Mouse (Mus musculus) limb, embryonic 12.5 days (tissue): Measurements from ENCODE around the gene E2f1. TPM values are rescaled to one million over a fixed set of nuclear protein-coding genes. Genes with fewer than 3 reads are reported as not detected.

Source experiments
- ATAC-seq: fragments of 200-750 bp; cut with Nextera tagmentation; 2 replicates; pipeline ENCODE4 v1.8.0; 2017; ENCODE audit warnings: low read depth, moderate TSS enrichment; ENCODE audit not compliant: insufficient number of reproducible peaks, insufficient read depth, low FRiP score, low TSS enrichment
- H3K27ac ChIP-seq: fragments of 300-500 bp; sonication (generic); 2 replicates; pipeline ENCODE4 v1.5.1; 2016; ENCODE audit warnings: mild to moderate bottlenecking, moderate library complexity
- H3K27me3 ChIP-seq: fragments of 300-500 bp; sonication (generic); 2 replicates; pipeline ENCODE4 v1.6.1; 2016; ENCODE audit warnings: mild to moderate bottlenecking, moderate library complexity
- H3K36me3 ChIP-seq: fragments of 300-500 bp; sonication (generic); 2 replicates; pipeline ENCODE4 v1.6.1; 2016; ENCODE audit warnings: mild to moderate bottlenecking, moderate library complexity
- H3K4me1 ChIP-seq: fragments of 300-500 bp; sonication (generic); replicated peaks from 2 replicates; pipeline ENCODE4 v1.6.1; 2016
- H3K4me2 ChIP-seq: fragments of 300-500 bp; sonication (generic); 2 replicates; pipeline ENCODE4 v1.6.1; 2016; ENCODE audit warnings: mild to moderate bottlenecking, moderate library complexity
- H3K4me3 ChIP-seq: fragments of 300-500 bp; sonication (generic); replicated peaks from 2 replicates; pipeline ENCODE4 v1.5.1; 2016; ENCODE audit warnings: mild to moderate bottlenecking
- H3K9ac ChIP-seq: fragments of 300-500 bp; sonication (generic); replicated peaks from 2 replicates; pipeline ENCODE4 v1.6.1; 2016; ENCODE audit warnings: mild to moderate bottlenecking, moderate library complexity
- H3K9me3 ChIP-seq: fragments of 300-500 bp; sonication (generic); 2 replicates; pipeline ENCODE4 v1.6.1; 2016; ENCODE audit warnings: mild to moderate bottlenecking, moderate library complexity
- WGBS: fragments of 180-500 bp; shearing (Covaris S2); methylation state at CpG from one replicate; pipeline ENCODE4 v1.1.7; 2016; 5-methylcytosine and 5-hydroxymethylcytosine counted together
- polyA plus RNA-seq: library from polyadenylated mRNA; unstranded; fragments of >200 nt; fragmentation: Nextera tagmentation; extraction: Ambion mirVana; gene quantifications from 2 replicates; pipeline ENCODE4 v1.2.1, GENCODE M21; 2016

E2f1 gene
- polyA plus RNA-seq, 1 experiment from 2014 or later = 25.5 TPM

GRCm38 (mm10) chr2:154551476-154551875, 18.2 kb downstream of the E2f1 start, which contains the start of gene Actl10:
Actl10 (plus strand) TSS chr2:154551776.
- H3K36me3 ChIP-seq = no peaks in the 10 kb centered on the region
- H3K4me2 ChIP-seq = peak within 1 kb of the TSS; percentile 51
- H3K9me3 ChIP-seq = no peaks in the 10 kb centered on the region
- no peak within 1 kb of the TSS for H3K27ac ChIP-seq
- H3K9ac ChIP-seq = peak within 1 kb of the TSS; percentile 32
- peak within 1 kb of the TSS; percentile 20 for H3K4me3 ChIP-seq
- peaks cover 45% of the 10 kb centered on the region for H3K27me3 ChIP-seq
- ATAC-seq = no peak
- WGBS = 71% methylated on average over 4 of the region's 4 CpGs
- peaks cover 21% of the 10 kb centered on the region for H3K4me1 ChIP-seq

- Histone ChIP-seq H3K36me3 (no peaks in the 10 kb centered on the region), H3K27me3 (peaks cover 45% of the 10 kb centered on the region), H3K9ac (no peak overlapping the region), H3K9me3 (no peaks in the 10 kb centered on the region), H3K27ac (no peak overlapping the region), H3K4me3 (no peak overlapping the region), H3K4me2 (no peak overlapping the region), H3K4me1 (peaks cover 21% of the 10 kb centered on the region)
- 70% methylated on average over 2 of the region's 2 CpGs for WGBS
- ATAC-seq = no peak
These were observed 18.8 kb downstream of the E2f1 start for GRCm38 (mm10) chr2:154550937-154551336.

- no peak overlapping the region for H3K27ac ChIP-seq
- H3K4me3 ChIP-seq = peak overlapping the region; percentile 49
- WGBS = 15% methylated on average over 20 of the region's 20 CpGs
These were observed 19.9 kb downstream of the E2f1 start for GRCm38 (mm10) chr2:154549886-154550189.

GRCm38 (mm10) chr2:154549127-154549885, 20.4 kb downstream of the E2f1 start:
- peaks cover 21% of the 10 kb centered on the region for H3K4me1 ChIP-seq
- H3K9ac ChIP-seq = peak overlapping the region; percentile 64
- peaks cover 45% of the 10 kb centered on the region for H3K27me3 ChIP-seq
- WGBS = 3% methylated on average over 47 of the region's 48 CpGs
- ATAC-seq = peak; percentile 66
- H3K36me3 ChIP-seq = no peaks in the 10 kb centered on the region
- peak overlapping the region; percentile 49 for H3K4me3 ChIP-seq
- H3K27ac ChIP-seq = no peak overlapping the region
- H3K4me2 ChIP-seq = peak overlapping the region; percentile 88
- no peaks in the 10 kb centered on the region for H3K9me3 ChIP-seq

More at GRCm38 (mm10) chr2:154549886-154550189, 19.9 kb downstream of the E2f1 start:
- peaks cover 21% of the 10 kb centered on the region for H3K4me1 ChIP-seq
- peak overlapping the region; percentile 88 for H3K4me2 ChIP-seq
- no peak for ATAC-seq
- H3K9me3 ChIP-seq = no peaks in the 10 kb centered on the region
- H3K9ac ChIP-seq = peak overlapping the region; percentile 64; the same call in 1 of the 2 replicates
- H3K27me3 ChIP-seq = peaks cover 45% of the 10 kb centered on the region
- H3K36me3 ChIP-seq = no peaks in the 10 kb centered on the region

- 46% methylated on average over 3 of the region's 3 CpGs for WGBS
- Histone ChIP-seq H3K9me3 (no peaks in the 10 kb centered on the region), H3K27me3 (peaks cover 40% of the 10 kb centered on the region), H3K9ac (no peak overlapping the region), H3K4me1 (peaks cover 21% of the 10 kb centered on the region), H3K4me2 (peak overlapping the region; percentile 88), H3K4me3 (no peak overlapping the region), H3K36me3 (no peaks in the 10 kb centered on the region), H3K27ac (no peak overlapping the region)
- ATAC-seq = no peak
These were observed 21.0 kb downstream of the E2f1 start for GRCm38 (mm10) chr2:154548688-154549087.

GRCm38 (mm10) chr2:154546711-154547110, 23.0 kb downstream of the E2f1 start, which contains the start of gene 1700003F12Rik:
1700003F12Rik (plus strand) TSS chr2:154547085.
- peaks cover 26% of the 10 kb centered on the region for H3K27me3 ChIP-seq
- H3K36me3 ChIP-seq = no peaks in the 10 kb centered on the region
- WGBS = 93% methylated on average over 10 of the region's 10 CpGs
- ATAC-seq = no peak
- H3K4me1 ChIP-seq = peaks cover 10% of the 10 kb centered on the region
- H3K27ac ChIP-seq = no peak within 1 kb of the TSS
- no peak within 1 kb of the TSS for H3K4me3 ChIP-seq
- H3K4me2 ChIP-seq = no peak within 1 kb of the TSS
- no peaks in the 10 kb centered on the region for H3K9me3 ChIP-seq
- H3K9ac ChIP-seq = no peak within 1 kb of the TSS

- no peaks in the 10 kb centered on the region for H3K36me3 ChIP-seq
- no peaks in the 10 kb centered on the region for H3K9me3 ChIP-seq
- no peaks in the 10 kb centered on the region; the same call in 1 of the 2 replicates for H3K27me3 ChIP-seq
- no peak overlapping the region for H3K9ac ChIP-seq
- H3K4me3 ChIP-seq = no peak overlapping the region
- H3K4me2 ChIP-seq = no peak overlapping the region
- H3K27ac ChIP-seq = no peak overlapping the region
- no peaks in the 10 kb centered on the region; the same call in 1 of the 2 replicates for H3K4me1 ChIP-seq
- no peak for ATAC-seq
- 89% methylated on average over 9 of the region's 9 CpGs for WGBS
These were observed 25.9 kb downstream of the E2f1 start for GRCm38 (mm10) chr2:154543567-154544347.

- Histone ChIP-seq H3K36me3 (peaks cover 15% of the 10 kb centered on the region), H3K9ac (no peak overlapping the region), H3K4me3 (no peak overlapping the region), H3K27me3 (no peaks in the 10 kb centered on the region), H3K27ac (no peak overlapping the region), H3K4me1 (no peaks in the 10 kb centered on the region), H3K4me2 (no peak overlapping the region), H3K9me3 (no peaks in the 10 kb centered on the region)
- ATAC-seq = no peak
- WGBS = 82% methylated on average over 2 of the region's 2 CpGs
These were observed 28.1 kb downstream of the E2f1 start for GRCm38 (mm10) chr2:154541630-154542029.

GRCm38 (mm10) chr2:154539720-154540119, 30.0 kb downstream of the E2f1 start:
- Histone ChIP-seq H3K27ac (no peak overlapping the region), H3K36me3 (peaks cover 34% of the 10 kb centered on the region), H3K4me2 (no peak overlapping the region), H3K27me3 (no peaks in the 10 kb centered on the region), H3K9me3 (no peaks in the 10 kb centered on the region), H3K4me3 (no peak overlapping the region), H3K4me1 (no peaks in the 10 kb centered on the region), H3K9ac (no peak overlapping the region)
- ATAC-seq = no peak
- WGBS = 85% methylated on average over 3 of the region's 3 CpGs

GRCm38 (mm10) chr2:154538710-154539109, 31.0 kb downstream of the E2f1 start:
- WGBS = 62% methylated on average over 3 of the region's 3 CpGs
- H3K27me3 ChIP-seq = no peaks in the 10 kb centered on the region
- H3K36me3 ChIP-seq = peaks cover 44% of the 10 kb centered on the region
- 0 out of 2 replicates have a peak overlapping the region, but pooled peaks have one; percentile 5 for H3K27ac ChIP-seq
- no peak overlapping the region for H3K4me3 ChIP-seq
- H3K4me1 ChIP-seq = no peaks in the 10 kb centered on the region
- no peaks in the 10 kb centered on the region for H3K9me3 ChIP-seq
- ATAC-seq = no peak
- H3K9ac ChIP-seq = no peak overlapping the region
- no peak overlapping the region for H3K4me2 ChIP-seq

- H3K27me3 ChIP-seq = no peaks in the 10 kb centered on the region
- H3K4me1 ChIP-seq = no peaks in the 10 kb centered on the region
- no peak overlapping the region for H3K9ac ChIP-seq
- H3K4me3 ChIP-seq = no peak overlapping the region
- no peak for ATAC-seq
- peaks cover 48% of the 10 kb centered on the region for H3K36me3 ChIP-seq
- WGBS = 67% methylated on average over 2 of the region's 2 CpGs
- no peaks in the 10 kb centered on the region for H3K9me3 ChIP-seq
- H3K27ac ChIP-seq = 0 out of 2 replicates have a peak overlapping the region, but pooled peaks have one; percentile 5
- H3K4me2 ChIP-seq = no peak overlapping the region
These were observed 31.4 kb downstream of the E2f1 start for GRCm38 (mm10) chr2:154538310-154538709.
